Mouse (Mus musculus): ENCODE results near the gene Hlcs. TPM values are rescaled to one million over a fixed set of nuclear protein-coding genes. Genes with fewer than 3 reads are reported as not detected.

Gene Hlcs
- polyA plus RNA-seq, 1 experiment from 2014 or later: 9.1 TPM

GRCm38 (mm10) chr16:94269635-94270034 is 43.7 kb downstream of the Hlcs start:
- Histone ChIP-seq H3K4me2 (peak overlapping the region; percentile 44), H3K9me3 (no peaks in the 10 kb centered on the region), H3K27ac (no peak overlapping the region), H3K4me1 (no peaks in the 10 kb centered on the region), H3K36me3 (no peaks in the 10 kb centered on the region), H3K4me3 (replicated peaks) (peak overlapping the region; percentile 5; the same call in 1 of the 2 replicates), H3K27me3 (replicated peaks) (no peaks in the 10 kb centered on the region), H3K9ac (no peak overlapping the region; the same call in 1 of the 2 replicates)
- 4% methylated on average over 9 of the region's 9 CpGs for WGBS
- ATAC-seq (ENCODE audit: insufficient read depth, low FRiP score, low read depth): peak; percentile 47; the same call in 1 of the 2 replicates

- H3K9ac ChIP-seq: no peak overlapping the region
- no peak overlapping the region for H3K4me3 ChIP-seq (replicated peaks)
- no peak overlapping the region for H3K27ac ChIP-seq
- H3K27me3 ChIP-seq (replicated peaks): no peaks in the 10 kb centered on the region
- no peaks in the 10 kb centered on the region for H3K36me3 ChIP-seq
- H3K9me3 ChIP-seq: no peaks in the 10 kb centered on the region
- no peak overlapping the region for H3K4me2 ChIP-seq
- no peaks in the 10 kb centered on the region for H3K4me1 ChIP-seq
- WGBS: 84% methylated on average over 14 of the region's 14 CpGs
- no peak for ATAC-seq (ENCODE audit: insufficient read depth, low FRiP score, low read depth)
Observed at GRCm38 (mm10) chr16:94268205-94268604, 45.2 kb downstream of the Hlcs start.

- Histone ChIP-seq H3K4me1 (no peaks in the 10 kb centered on the region), H3K9ac (no peak overlapping the region), H3K9me3 (no peaks in the 10 kb centered on the region), H3K27me3 (replicated peaks) (no peaks in the 10 kb centered on the region), H3K36me3 (no peaks in the 10 kb centered on the region), H3K27ac (no peak overlapping the region), H3K4me3 (replicated peaks) (no peak overlapping the region), H3K4me2 (no peak overlapping the region)
- ATAC-seq (ENCODE audit: insufficient read depth, low FRiP score, low read depth): no peak
- WGBS: 68% methylated on average over 6 of the region's 6 CpGs
Observed at GRCm38 (mm10) chr16:94264611-94265010, 48.8 kb downstream of the Hlcs start.

GRCm38 (mm10) chr16:94262501-94262900 is 50.9 kb downstream of the Hlcs start:
- Histone ChIP-seq H3K9me3 (no peaks in the 10 kb centered on the region), H3K4me3 (replicated peaks) (no peak overlapping the region), H3K27ac (no peak overlapping the region), H3K36me3 (no peaks in the 10 kb centered on the region), H3K4me2 (no peak overlapping the region), H3K4me1 (no peaks in the 10 kb centered on the region), H3K9ac (no peak overlapping the region), H3K27me3 (replicated peaks) (no peaks in the 10 kb centered on the region)
- no peak for ATAC-seq (ENCODE audit: insufficient read depth, low FRiP score, low read depth)
- 88% methylated on average over 19 of the region's 19 CpGs for WGBS

- Histone ChIP-seq H3K27me3 (replicated peaks) (no peaks in the 10 kb centered on the region), H3K27ac (no peak overlapping the region), H3K4me2 (no peak overlapping the region), H3K36me3 (no peaks in the 10 kb centered on the region), H3K4me1 (no peaks in the 10 kb centered on the region), H3K9ac (no peak overlapping the region), H3K9me3 (no peaks in the 10 kb centered on the region), H3K4me3 (replicated peaks) (no peak overlapping the region)
- no peak for ATAC-seq (ENCODE audit: insufficient read depth, low FRiP score, low read depth)
- WGBS: 79% methylated on average over 19 of the region's 19 CpGs
Observed at GRCm38 (mm10) chr16:94260938-94261630, 52.3 kb downstream of the Hlcs start.

- Histone ChIP-seq H3K27me3 (replicated peaks) (no peaks in the 10 kb centered on the region), H3K9me3 (no peaks in the 10 kb centered on the region), H3K4me3 (replicated peaks) (no peak overlapping the region), H3K4me1 (0 out of 2 replicates have a peak, but pooled peaks cover 4% of the 10 kb centered on the region), H3K27ac (no peak overlapping the region), H3K9ac (no peak overlapping the region), H3K4me2 (no peak overlapping the region), H3K36me3 (no peaks in the 10 kb centered on the region)
- 34% methylated on average over 14 of the region's 14 CpGs for WGBS
- ATAC-seq (ENCODE audit: insufficient read depth, low FRiP score, low read depth): peak; percentile 51; the same call in 1 of the 2 replicates
Observed at GRCm38 (mm10) chr16:94258366-94259310, 54.7 kb downstream of the Hlcs start.

GRCm38 (mm10) chr16:94255592-94255991 is 57.8 kb downstream of the Hlcs start:
- H3K27me3 ChIP-seq (replicated peaks): no peaks in the 10 kb centered on the region
- 0 out of 2 replicates have a peak, but pooled peaks cover 4% of the 10 kb centered on the region for H3K4me1 ChIP-seq
- no peak overlapping the region for H3K9ac ChIP-seq
- no peak for ATAC-seq (ENCODE audit: insufficient read depth, low FRiP score, low read depth)
- H3K36me3 ChIP-seq: no peaks in the 10 kb centered on the region
- 77% methylated on average over 4 of the region's 4 CpGs for WGBS
- H3K9me3 ChIP-seq: no peaks in the 10 kb centered on the region
- H3K4me3 ChIP-seq (replicated peaks): no peak overlapping the region
- H3K4me2 ChIP-seq: no peak overlapping the region
- no peak overlapping the region for H3K27ac ChIP-seq

- 92% methylated on average over 6 of the region's 6 CpGs for WGBS
Observed at GRCm38 (mm10) chr16:94255035-94255434, 58.3 kb downstream of the Hlcs start.

GRCm38 (mm10) chr16:94254415-94254891 is 58.9 kb downstream of the Hlcs start:
- no peak overlapping the region for H3K4me3 ChIP-seq (replicated peaks)
- H3K4me1 ChIP-seq: peaks cover 9% of the 10 kb centered on the region; the same call in 1 of the 2 replicates
- no peak overlapping the region for H3K9ac ChIP-seq
- no peaks in the 10 kb centered on the region for H3K36me3 ChIP-seq
- no peak overlapping the region for H3K27ac ChIP-seq
- H3K27me3 ChIP-seq (replicated peaks): no peaks in the 10 kb centered on the region
- no peak for ATAC-seq (ENCODE audit: insufficient read depth, low FRiP score, low read depth)
- H3K9me3 ChIP-seq: no peaks in the 10 kb centered on the region
- H3K4me2 ChIP-seq: 0 out of 2 replicates have a peak overlapping the region, but pooled peaks have one; percentile 5
- WGBS: 67% methylated on average over 12 of the region's 12 CpGs

More at GRCm38 (mm10) chr16:94255035-94255434, 58.3 kb downstream of the Hlcs start:
- no peak overlapping the region for H3K9ac ChIP-seq
- H3K36me3 ChIP-seq: no peaks in the 10 kb centered on the region
- H3K27me3 ChIP-seq (replicated peaks): no peaks in the 10 kb centered on the region
- H3K27ac ChIP-seq: no peak overlapping the region
- ATAC-seq (ENCODE audit: insufficient read depth, low FRiP score, low read depth): no peak
- no peak overlapping the region for H3K4me2 ChIP-seq
- peaks cover 4% of the 10 kb centered on the region; the same call in 1 of the 2 replicates for H3K4me1 ChIP-seq
- no peak overlapping the region for H3K4me3 ChIP-seq (replicated peaks)
- no peaks in the 10 kb centered on the region for H3K9me3 ChIP-seq

- 59% methylated on average over 24 of the region's 24 CpGs for WGBS
- H3K9me3 ChIP-seq: no peaks in the 10 kb centered on the region
- H3K4me1 ChIP-seq: peaks cover 9% of the 10 kb centered on the region; the same call in 1 of the 2 replicates
- no peak overlapping the region for H3K9ac ChIP-seq
- H3K4me2 ChIP-seq: 0 out of 2 replicates have a peak overlapping the region, but pooled peaks have one; percentile 5
- no peaks in the 10 kb centered on the region for H3K27me3 ChIP-seq (replicated peaks)
- no peaks in the 10 kb centered on the region for H3K36me3 ChIP-seq
- ATAC-seq (ENCODE audit: insufficient read depth, low FRiP score, low read depth): no peak
- no peak overlapping the region for H3K4me3 ChIP-seq (replicated peaks)
- H3K27ac ChIP-seq: no peak overlapping the region
Observed at GRCm38 (mm10) chr16:94253671-94254414, 59.5 kb downstream of the Hlcs start.

- Histone ChIP-seq H3K4me3 (replicated peaks) (no peak overlapping the region), H3K4me1 (peaks cover 9% of the 10 kb centered on the region; the same call in 1 of the 2 replicates), H3K9ac (no peak overlapping the region), H3K4me2 (no peak overlapping the region), H3K9me3 (no peaks in the 10 kb centered on the region), H3K27ac (no peak overlapping the region), H3K27me3 (replicated peaks) (no peaks in the 10 kb centered on the region), H3K36me3 (no peaks in the 10 kb centered on the region)
- 86% methylated on average over 13 of the region's 13 CpGs for WGBS
- no peak for ATAC-seq (ENCODE audit: insufficient read depth, low FRiP score, low read depth)
Observed at GRCm38 (mm10) chr16:94251756-94252155, 61.6 kb downstream of the Hlcs start.

Data from stomach, embryonic 15.5 days (tissue).